Mouse (Mus musculus) heart, embryonic 12.5 days (tissue): ENCODE results near the gene Vamp9. TPM values are rescaled to one million over a fixed set of nuclear protein-coding genes. Genes with fewer than 3 reads are reported as not detected.

Experiments used
- ATAC-seq: fragments of 200-750 bp; cut with Nextera tagmentation; 2 replicates; pipeline ENCODE4 v1.8.0; 2017; ENCODE audit warnings: moderate TSS enrichment, moderate library complexity; ENCODE audit not compliant: insufficient number of reproducible peaks, low FRiP score
- H3K27ac ChIP-seq: fragments of 300-500 bp; sonication (generic); 2 replicates; pipeline ENCODE4 v1.5.1; 2016; ENCODE audit warnings: mild to moderate bottlenecking, moderate library complexity; ENCODE audit not compliant: poor library complexity, severe bottlenecking
- H3K27me3 ChIP-seq: fragments of 300-500 bp; sonication (generic); replicated peaks from 2 replicates; pipeline ENCODE4 v1.6.1; 2016; ENCODE audit warnings: mild to moderate bottlenecking, moderate library complexity
- H3K36me3 ChIP-seq: fragments of 300-500 bp; sonication (generic); 2 replicates; pipeline ENCODE4 v1.6.1; 2016; ENCODE audit warnings: mild to moderate bottlenecking, moderate library complexity
- H3K4me1 ChIP-seq: fragments of 300-500 bp; sonication (generic); replicated peaks from 2 replicates; pipeline ENCODE4 v1.6.1; 2016; ENCODE audit warnings: mild to moderate bottlenecking
- H3K4me2 ChIP-seq: fragments of 300-500 bp; sonication (generic); 2 replicates; pipeline ENCODE4 v1.6.1; 2016; ENCODE audit warnings: mild to moderate bottlenecking, moderate library complexity
- H3K4me3 ChIP-seq: fragments of 300-500 bp; sonication (generic); 2 replicates; pipeline ENCODE4 v1.5.1; 2016; ENCODE audit warnings: mild to moderate bottlenecking
- H3K9ac ChIP-seq: fragments of 300-500 bp; sonication (generic); 2 replicates; pipeline ENCODE4 v1.6.1; 2016; ENCODE audit warnings: mild to moderate bottlenecking, moderate library complexity
- H3K9me3 ChIP-seq: fragments of 300-500 bp; sonication (generic); replicated peaks from 2 replicates; pipeline ENCODE4 v1.6.1; 2016; ENCODE audit warnings: mild to moderate bottlenecking, moderate library complexity
- WGBS: fragments of 180-500 bp; shearing (Covaris S2); methylation state at CpG from one replicate; pipeline ENCODE4 v1.1.7; 2016; 5-methylcytosine and 5-hydroxymethylcytosine counted together
- polyA plus RNA-seq: library from polyadenylated mRNA; unstranded; fragments of >200 nt; fragmentation: Nextera tagmentation; extraction: Ambion mirVana; gene quantifications from 2 replicates; pipeline ENCODE4 v1.2.1, GENCODE M21; 2016

The Vamp9 gene
- polyA plus RNA-seq, 1 experiment from 2014 or later = not detected

DNA sequence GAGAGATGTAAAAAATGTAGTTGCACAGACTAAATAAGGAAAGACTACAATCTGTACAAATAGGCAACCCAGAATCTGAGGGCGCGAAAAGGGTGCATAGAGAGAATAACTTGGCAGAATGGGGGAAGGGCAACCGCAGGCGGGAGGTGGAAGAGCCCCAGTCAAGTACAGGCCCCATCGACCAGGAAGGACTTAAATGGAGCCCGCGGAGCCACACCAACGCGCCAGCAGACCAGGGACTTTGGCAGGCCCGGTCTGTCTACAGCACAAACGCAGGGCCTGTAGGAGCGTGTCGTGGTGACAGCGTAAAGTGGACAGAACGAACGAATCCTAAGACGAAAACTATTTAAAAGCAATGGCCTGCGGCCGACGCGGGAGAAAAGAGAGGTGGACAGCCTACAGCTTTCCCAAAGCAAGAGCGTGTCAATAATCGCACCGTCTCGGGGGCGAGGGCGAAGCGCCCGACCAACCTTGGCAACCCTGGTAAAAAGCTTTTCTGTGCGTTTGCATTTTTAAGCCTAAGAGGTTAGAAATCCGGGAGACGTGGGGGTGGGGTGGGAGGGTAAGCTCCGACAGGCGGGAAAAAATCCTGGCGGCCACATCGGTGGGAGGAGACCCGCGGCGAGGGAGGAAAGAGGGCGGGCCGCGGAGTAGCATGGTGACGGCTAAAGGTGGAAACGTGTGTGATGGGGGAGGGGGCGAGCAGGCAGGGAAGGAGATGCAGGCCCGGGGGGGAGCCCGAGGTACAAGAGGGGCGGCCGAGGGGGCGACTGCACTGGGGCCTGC is 71.7 kb downstream of the Vamp9 start:
- peak overlapping the region; percentile 75 for H3K4me2 ChIP-seq
- peak; percentile 65 for ATAC-seq
- H3K27ac ChIP-seq = peak overlapping the region; percentile 100
- peaks cover 28% of the 10 kb centered on the region for H3K4me1 ChIP-seq
- under 1% methylated on average over 45 of the region's 50 CpGs for WGBS
- no peaks in the 10 kb centered on the region for H3K27me3 ChIP-seq
- H3K4me3 ChIP-seq = peak overlapping the region; percentile 99
- H3K36me3 ChIP-seq = no peaks in the 10 kb centered on the region
- H3K9me3 ChIP-seq = no peaks in the 10 kb centered on the region
- H3K9ac ChIP-seq = peak overlapping the region; percentile 100

DNA sequence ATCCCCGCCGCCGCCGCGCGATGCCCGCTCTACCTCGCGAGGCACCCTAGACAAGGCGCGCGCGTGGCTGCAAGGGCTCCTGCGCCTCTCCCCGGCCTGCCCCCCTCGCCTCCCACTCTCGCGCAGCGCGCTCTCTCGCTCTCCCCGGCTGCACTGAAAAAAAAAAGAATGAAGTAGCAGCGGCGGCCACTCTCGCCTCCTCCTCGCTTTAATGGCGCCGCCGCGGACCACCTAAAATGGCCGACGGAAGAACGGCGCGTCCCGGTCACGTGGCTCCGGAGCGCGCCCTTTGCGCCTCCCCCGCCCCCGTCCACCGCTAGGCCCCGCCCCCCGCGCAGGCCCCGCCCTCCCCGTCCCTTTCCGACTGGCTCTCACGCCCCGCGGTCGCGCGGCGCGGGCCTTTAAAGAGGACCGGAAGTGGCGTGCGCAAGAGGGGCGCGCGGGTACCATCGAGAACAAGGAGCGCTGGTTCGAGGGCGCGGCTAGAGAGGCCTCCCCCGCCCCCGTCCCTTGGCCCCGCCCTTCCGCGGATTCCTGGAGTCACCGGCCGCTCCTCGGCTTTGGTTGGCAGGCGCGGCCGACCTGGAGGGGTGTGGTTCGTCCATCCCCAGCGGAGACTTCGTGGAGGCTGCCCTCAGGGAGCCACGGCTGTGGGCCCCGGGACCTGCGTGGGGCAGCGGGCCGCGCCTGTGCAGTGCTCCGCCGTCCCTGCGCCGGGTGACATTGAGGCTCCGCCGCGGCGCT is 72.8 kb downstream of the Vamp9 start, which contains the start of the genes Hnrnpd and 4930524J08Rik:
Gene Hnrnpd, minus strand, starts transcription at position 240 of the 744 bp plus-strand sequence.
Gene 4930524J08Rik, plus strand, starts transcription at position 363 of the 744 bp plus-strand sequence.
- ATAC-seq = peak; percentile 97
- Histone ChIP-seq H3K27me3 (no peaks in the 10 kb centered on the region), H3K36me3 (no peaks in the 10 kb centered on the region)

DNA sequence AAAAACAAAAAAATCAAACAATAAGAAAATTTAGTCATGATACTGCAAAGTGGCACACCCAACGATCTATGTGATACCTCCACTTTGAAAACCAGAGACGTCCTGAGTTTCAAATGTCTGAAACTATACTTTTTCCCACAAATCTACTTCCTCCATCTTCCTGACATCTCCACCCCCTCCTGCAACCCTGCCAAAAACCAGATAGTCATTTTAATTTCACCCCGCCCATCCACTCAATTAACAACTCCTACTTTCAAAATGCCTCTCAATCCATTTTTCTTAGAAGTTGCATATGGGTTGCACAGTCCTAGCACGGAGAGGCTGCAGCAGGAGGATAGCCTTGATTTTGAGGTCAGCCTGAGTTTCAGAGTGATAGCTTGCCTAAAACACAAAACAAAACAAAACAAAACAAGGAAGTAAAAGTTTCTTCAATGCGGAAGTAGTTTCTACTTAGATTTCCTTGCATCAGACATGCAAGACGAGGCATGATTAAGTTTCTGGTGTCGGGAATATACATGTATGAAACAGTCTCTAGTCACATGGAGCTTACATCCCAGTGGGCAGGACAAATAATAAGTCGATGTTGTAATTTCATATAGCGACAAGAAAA is 77.5 kb downstream of the Vamp9 start:
- H3K27ac ChIP-seq = no peak overlapping the region
- WGBS = 84% methylated on average over 9 of the region's 9 CpGs
- no peak overlapping the region for H3K4me2 ChIP-seq
- H3K4me3 ChIP-seq = no peak overlapping the region
- no peak overlapping the region for H3K9ac ChIP-seq
- 0 out of 2 replicates have a peak, but pooled peaks cover 3% of the 10 kb centered on the region for H3K9me3 ChIP-seq
- ATAC-seq = no peak
- H3K4me1 ChIP-seq = peaks cover 3% of the 10 kb centered on the region; the same call in 1 of the 2 replicates
- no peaks in the 10 kb centered on the region for H3K27me3 ChIP-seq
- H3K36me3 ChIP-seq = no peaks in the 10 kb centered on the region

More for the DNA sequence above, 72.8 kb downstream of the Vamp9 start, which contains the start of the genes Hnrnpd and 4930524J08Rik:
- peaks cover 18% of the 10 kb centered on the region for H3K4me1 ChIP-seq
- under 1% methylated on average over 85 of the region's 97 CpGs for WGBS
- H3K4me2 ChIP-seq = peak within 1 kb of the TSS; percentile 75
- H3K27ac ChIP-seq = peak within 1 kb of the TSS; percentile 100
- H3K4me3 ChIP-seq = peak within 1 kb of the TSS; percentile 99
- H3K9ac ChIP-seq = peak within 1 kb of the TSS; percentile 100
- H3K9me3 ChIP-seq = no peaks in the 10 kb centered on the region

DNA sequence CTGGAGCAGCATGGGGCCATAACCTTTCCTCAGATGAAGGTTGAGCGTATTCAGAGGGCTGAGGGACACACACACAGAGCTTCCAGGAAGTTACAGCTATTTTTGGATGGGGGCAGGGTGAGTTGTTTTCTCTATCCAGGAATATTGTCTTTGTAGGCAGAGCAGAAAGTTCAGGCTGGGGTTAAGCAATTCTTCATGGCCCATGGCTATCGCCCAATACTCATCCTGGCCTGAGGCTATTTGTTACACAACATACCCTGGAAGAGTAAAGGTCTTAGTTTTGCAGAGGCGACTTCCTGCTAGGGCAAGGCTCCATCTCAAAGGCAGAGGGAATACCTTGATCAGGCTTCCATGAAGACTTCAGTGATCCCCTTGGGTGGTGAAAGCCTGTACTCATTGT is 88.1 kb downstream of the Vamp9 start:
- no peak overlapping the region for H3K4me3 ChIP-seq
- no peaks in the 10 kb centered on the region for H3K36me3 ChIP-seq
- peaks cover 6% of the 10 kb centered on the region for H3K9me3 ChIP-seq
- no peak overlapping the region for H3K27ac ChIP-seq
- no peaks in the 10 kb centered on the region for H3K27me3 ChIP-seq
- no peaks in the 10 kb centered on the region for H3K4me1 ChIP-seq
- H3K9ac ChIP-seq = no peak overlapping the region
- H3K4me2 ChIP-seq = no peak overlapping the region
- 79% methylated on average over 3 of the region's 3 CpGs for WGBS
- no peak for ATAC-seq

DNA sequence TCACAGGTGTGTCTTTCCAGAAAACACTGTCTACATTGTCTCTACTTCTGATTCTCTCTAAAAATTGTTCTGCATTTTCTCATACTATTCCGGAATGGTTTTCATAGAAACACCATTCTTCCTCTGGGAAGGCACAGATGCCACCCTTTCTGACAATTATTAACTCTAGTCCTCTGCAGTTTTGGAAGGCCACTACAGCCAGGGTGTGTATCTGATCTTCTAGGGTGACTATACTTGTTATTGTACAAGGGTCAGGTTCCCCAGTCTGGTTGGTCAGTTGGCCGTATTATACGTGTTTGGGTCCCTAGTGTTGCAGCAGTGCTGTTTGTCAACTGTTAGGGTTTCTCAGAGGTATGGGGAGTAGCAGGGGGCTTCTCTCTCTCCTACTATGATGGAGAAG is 88.6 kb downstream of the Vamp9 start:
- WGBS = 83% methylated on average over 3 of the region's 3 CpGs
- no peak for ATAC-seq

DNA sequence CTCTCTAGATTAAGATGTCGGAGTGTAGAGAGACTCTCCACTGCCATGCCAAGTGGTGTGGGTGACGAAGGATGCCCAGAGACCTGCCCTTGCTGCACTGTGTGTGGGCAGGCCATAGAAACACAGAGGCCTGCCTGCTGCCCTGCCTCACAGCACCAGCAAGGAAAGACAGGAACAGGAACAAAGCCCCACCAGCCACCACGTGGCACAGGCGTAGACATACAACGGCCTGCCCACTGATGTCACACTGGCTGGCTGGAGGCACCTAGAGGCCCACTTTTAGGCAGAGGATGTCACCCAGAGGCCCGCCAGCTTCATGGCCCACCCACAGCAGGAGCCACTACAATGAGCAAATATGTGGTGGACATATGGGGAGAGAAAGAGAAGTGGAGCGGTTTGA is 94.0 kb downstream of the Vamp9 start:
- Histone ChIP-seq H3K27ac (no peak overlapping the region), H3K4me3 (no peak overlapping the region), H3K36me3 (no peaks in the 10 kb centered on the region), H3K9ac (no peak overlapping the region), H3K27me3 (no peaks in the 10 kb centered on the region), H3K4me1 (peaks cover 6% of the 10 kb centered on the region), H3K9me3 (peaks cover 6% of the 10 kb centered on the region), H3K4me2 (no peak overlapping the region)
- ATAC-seq = no peak
- WGBS = 78% methylated on average over 7 of the region's 7 CpGs

More for the DNA sequence above, 88.6 kb downstream of the Vamp9 start:
- Histone ChIP-seq H3K27me3 (no peaks in the 10 kb centered on the region), H3K4me3 (no peak overlapping the region), H3K9ac (no peak overlapping the region), H3K27ac (no peak overlapping the region), H3K9me3 (peaks cover 6% of the 10 kb centered on the region), H3K4me1 (no peaks in the 10 kb centered on the region), H3K4me2 (no peak overlapping the region), H3K36me3 (no peaks in the 10 kb centered on the region)

DNA sequence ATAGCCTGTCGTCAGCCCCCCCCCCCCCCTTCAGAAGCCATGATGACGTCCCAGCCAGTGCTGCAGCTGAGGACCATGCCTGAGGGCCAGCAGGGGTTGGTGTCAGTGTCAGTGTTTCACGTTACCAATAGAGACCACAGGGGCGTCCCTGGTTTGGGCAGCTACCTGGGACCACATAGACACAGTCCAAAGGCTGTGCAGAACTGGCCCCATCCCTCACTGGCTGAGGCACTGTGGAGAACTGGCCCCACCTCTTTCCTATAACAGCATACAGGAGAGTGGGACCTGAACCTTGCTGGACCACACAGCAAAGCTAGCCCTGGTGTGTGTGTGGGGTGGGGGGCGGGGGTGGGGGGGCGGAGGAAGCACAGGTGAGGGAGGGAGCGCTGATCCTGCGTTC is 94.4 kb downstream of the Vamp9 start:
- Histone ChIP-seq H3K27me3 (no peaks in the 10 kb centered on the region), H3K4me2 (no peak overlapping the region), H3K4me3 (no peak overlapping the region), H3K9me3 (peaks cover 6% of the 10 kb centered on the region), H3K36me3 (no peaks in the 10 kb centered on the region), H3K27ac (no peak overlapping the region), H3K9ac (no peak overlapping the region), H3K4me1 (peaks cover 10% of the 10 kb centered on the region)
- ATAC-seq = peak; percentile 55; the same call in 1 of the 2 replicates
- WGBS = 41% methylated on average over 8 of the region's 8 CpGs

Other genes starting within 250 kb of the Vamp9 start
- gene Rasgef1b, start 177.2 kb upstream of the Vamp9 start, polyA plus RNA-seq = 44.7 and 49.6 TPM in 2 replicates
- 213 and 235 TPM in 2 replicates for gene Hnrnpd, start 72.7 kb downstream of the Vamp9 start, polyA plus RNA-seq
- 1.4 and 1.6 TPM in 2 replicates for gene 4930524J08Rik, start 72.8 kb downstream of the Vamp9 start, polyA plus RNA-seq
- 112 and 117 TPM in 2 replicates for gene Hnrnpdl, start 133.4 kb downstream of the Vamp9 start, polyA plus RNA-seq
- 26.0 and 26.9 TPM in 2 replicates for gene Enoph1, start 133.7 kb downstream of the Vamp9 start, polyA plus RNA-seq